Mouse (Mus musculus) v-Abl transformed pro-B cells (cell line): ENCODE results near the gene Ankmy1.

Experiments used
- in situ Hi-C, 2 experiments: fragments of 400-800 bp; cut with MboI; formaldehyde crosslinking; loops; one replicate each; pipeline ENCODE4 v1.15.1; 2025; ENCODE audit not compliant: unreplicated experiment in 2 of 2

Gene Ankmy1

GRCm38 (mm10) chr1:92833987-92834706, 68.6 kb downstream of the Ankmy1 start:
- in situ Hi-C loops, result loop anchor here in 1 of 2 experiments (25.0 kb wide), 1 partner anchor 222 kb away; the partner anchor contains the start of genes Olfr12 and Olfr1410

GRCm38 (mm10) chr1:92832011-92833010, 70.4 kb downstream of the Ankmy1 start:
- in situ Hi-C loops, result loop anchor here in 1 of 2 experiments (25.0 kb wide), 1 partner anchor 220 kb away; the partner anchor contains the start of genes Olfr12 and Olfr1410

GRCm38 (mm10) chr1:92831188-92832001, 71.3 kb downstream of the Ankmy1 start, which contains the start of gene Gpc1:
Gene Gpc1 (plus strand): TSS chr1:92831645.
- in situ Hi-C loops, result loop anchor here in 1 of 2 experiments (25.0 kb wide), 1 partner anchor 219 kb away; the partner anchor contains the start of genes Olfr12 and Olfr1410

GRCm38 (mm10) chr1:92830626-92831187, 72.0 kb downstream of the Ankmy1 start:
- in situ Hi-C loops, result loop anchor here in 1 of 2 experiments (25.0 kb wide), 1 partner anchor 218 kb away; the partner anchor contains the start of genes Olfr12 and Olfr1410

GRCm38 (mm10) chr1:92815756-92816294, 86.9 kb downstream of the Ankmy1 start:
- in situ Hi-C loops, result no loop called here

- in situ Hi-C loops, result no loop called here
Observed at GRCm38 (mm10) chr1:92815100-92815499, 87.6 kb downstream of the Ankmy1 start.

- in situ Hi-C loops, result no loop called here
Observed at GRCm38 (mm10) chr1:92814319-92814718, 88.4 kb downstream of the Ankmy1 start.
